Mouse (Mus musculus): Measurements from ENCODE around the gene 5730409E04Rik.

GRCm38 (mm10) chr4:126602445-126602762 is 7.2 kb upstream of the 5730409E04Rik start:
- no peak for TF ChIP-seq FLI1 (IDR thresholded peaks at IDR 0.05; ENCODE audit: low read length)
- TF ChIP-seq GATA1 (IDR thresholded peaks at IDR 0.05; ENCODE audit: borderline replicate concordance, low read length), result no peak

Data from megakaryocyte, embryonic 14.5 days (primary cell).